Mouse (Mus musculus): ENCODE measurements around the gene Gpi1. TPM values are rescaled to one million over a fixed set of nuclear protein-coding genes. Genes with fewer than 3 reads are reported as not detected.
A peak's percentile ranks its signal among the peaks of the same experiment; 100 is the strongest.
"Not testable (repeated sequence)": the region's sequence is repeated elsewhere in the genome, so short reads cannot be mapped to it uniquely, and the experiment has no call there.

The Gpi1 gene
- total RNA-seq, 2 experiments from 2014 or later = 556 to 561 TPM

DNA sequence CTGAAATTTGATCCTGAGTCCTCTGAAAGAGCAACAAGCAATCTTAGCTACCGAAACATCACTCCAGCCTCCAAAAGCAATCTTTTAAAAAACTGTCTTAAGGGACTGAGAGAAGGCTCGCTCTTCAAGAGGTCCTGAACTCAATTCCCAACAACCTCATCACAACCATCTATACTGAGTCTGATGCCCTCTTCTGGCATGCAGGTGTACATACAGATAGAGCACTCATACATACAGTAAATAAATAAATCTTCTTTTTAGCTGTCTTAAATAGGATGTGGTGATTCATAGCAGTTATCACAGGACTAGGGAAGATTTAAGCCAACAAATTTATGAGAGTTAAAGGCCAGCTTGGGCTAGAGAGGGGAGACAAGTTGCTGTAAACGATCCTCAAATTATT, 34.5 kb downstream of the Gpi1 start:
- DNase-seq = no peak
- intact Hi-C loops (cut with DNase I) = loop anchor here (5.0 kb wide), 1 partner anchor 213 kb away; no protein-coding TSS in a partner anchor

DNA sequence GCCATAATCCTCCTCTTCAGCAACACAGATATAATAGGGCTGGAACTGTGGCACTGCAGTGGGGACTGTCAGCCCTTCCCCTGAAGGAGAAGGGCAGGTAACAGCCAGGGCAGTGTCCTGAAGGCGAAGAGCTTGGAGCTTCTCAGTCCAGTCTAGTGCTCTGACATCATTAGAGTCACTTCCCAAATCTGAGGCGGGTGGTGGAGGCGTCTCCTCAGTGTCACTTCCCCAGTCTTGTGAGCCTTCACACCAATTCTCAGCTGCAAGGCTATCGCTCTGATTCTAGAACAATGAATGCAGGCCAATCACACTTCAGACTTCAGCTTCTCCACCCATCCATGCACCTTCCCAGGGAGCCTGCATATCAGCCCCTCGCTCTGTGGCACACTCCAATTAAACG, 37.3 kb downstream of the Gpi1 start:
- no peak for DNase-seq
- intact Hi-C loops (cut with DNase I) = no loop called here

DNA sequence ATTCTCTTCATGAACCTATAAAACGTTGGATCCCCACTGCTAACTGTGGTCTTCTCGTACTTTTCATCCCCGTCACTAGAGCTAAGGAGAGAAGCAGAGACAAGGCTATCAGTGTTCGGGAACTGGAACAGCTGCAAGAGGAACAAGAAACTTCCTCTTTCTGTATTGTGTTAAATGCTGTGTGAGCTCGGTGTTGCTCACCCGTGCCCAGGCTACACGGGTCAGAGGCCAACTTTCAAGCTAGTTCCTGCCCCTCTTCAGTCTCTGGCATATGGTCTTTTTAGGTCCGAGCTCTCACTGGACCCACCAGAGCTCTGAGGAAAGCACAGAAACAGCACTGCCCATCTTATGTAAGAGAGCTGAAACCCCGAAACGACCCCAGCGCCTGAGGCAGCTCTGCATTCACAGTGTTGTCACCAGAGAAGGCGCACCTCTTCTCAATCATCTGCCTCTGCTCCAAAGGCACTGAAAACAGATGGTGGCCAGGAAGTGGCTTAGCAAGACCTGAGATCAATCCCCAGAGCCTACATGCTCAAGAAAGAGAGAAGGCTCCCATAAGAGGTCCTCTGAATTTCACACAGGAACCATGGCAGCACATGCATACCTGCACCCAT, 40.7 kb downstream of the Gpi1 start:
- DNase-seq = no peak
- intact Hi-C loops (cut with DNase I) = no loop called here

DNA sequence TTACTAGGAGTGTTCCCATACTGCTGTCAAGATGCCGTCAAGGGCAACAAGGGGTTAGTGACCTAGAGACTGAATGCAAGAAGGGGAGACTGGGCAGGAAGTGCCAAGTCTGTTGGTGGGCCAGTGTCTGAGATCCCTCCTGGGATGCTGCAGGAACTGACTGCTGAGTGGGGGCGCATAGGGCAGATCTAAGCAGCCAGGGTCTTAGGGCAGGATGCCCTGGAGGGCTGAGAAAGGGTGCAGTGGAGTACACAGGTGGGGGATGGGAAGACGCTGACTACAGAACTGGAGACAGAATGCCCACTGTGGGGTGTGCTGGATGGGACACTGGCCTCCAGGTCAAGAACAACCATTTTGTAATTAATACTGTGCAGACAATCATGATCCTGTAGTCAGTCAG, 46.3 kb downstream of the Gpi1 start:
- intact Hi-C loops (cut with DNase I) = no loop called here
- no peak for DNase-seq

DNA sequence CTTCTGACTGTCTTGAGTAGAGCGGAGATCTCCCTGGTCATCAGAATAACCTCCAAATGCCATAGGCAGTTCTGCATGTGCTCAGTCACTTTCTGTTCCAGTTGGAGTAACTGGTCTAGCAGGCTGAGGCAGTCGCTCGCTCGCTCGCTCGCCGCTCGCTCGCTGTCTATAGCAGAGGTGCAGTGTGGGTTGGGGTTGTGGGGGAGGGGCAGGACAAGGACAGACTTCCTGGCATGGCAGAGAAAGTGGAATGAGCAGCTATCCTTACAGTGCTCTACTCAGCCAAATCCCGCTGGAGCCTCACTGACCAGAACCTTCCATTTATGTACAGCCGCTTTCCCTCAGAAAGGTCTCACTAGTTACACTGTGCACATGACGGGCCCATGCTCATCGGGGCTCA, 46.8 kb downstream of the Gpi1 start:
- intact Hi-C loops (cut with DNase I) = no loop called here
- no peak for DNase-seq

DNA sequence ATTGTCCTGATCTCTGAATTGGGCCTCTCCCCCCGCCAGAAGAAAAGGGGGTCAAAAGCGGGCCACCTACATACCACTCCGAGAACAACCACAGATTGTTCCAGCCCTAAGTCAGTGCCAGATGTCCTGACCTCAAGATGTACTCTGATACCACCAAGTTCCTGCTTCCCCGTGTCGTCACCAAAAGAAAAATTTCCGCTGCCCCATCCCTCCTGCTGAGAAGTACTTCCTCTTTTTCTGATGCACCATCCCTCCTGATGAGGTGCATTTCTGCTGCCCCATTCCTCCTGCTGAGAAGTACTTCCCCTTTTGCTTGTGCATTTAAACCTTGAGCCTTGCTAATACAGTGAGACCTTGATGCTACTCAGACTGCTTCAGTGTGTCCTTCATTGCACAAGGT, 53.9 kb downstream of the Gpi1 start:
- DNase-seq; intact Hi-C loops (cut with DNase I): not testable (repeated sequence)

DNA sequence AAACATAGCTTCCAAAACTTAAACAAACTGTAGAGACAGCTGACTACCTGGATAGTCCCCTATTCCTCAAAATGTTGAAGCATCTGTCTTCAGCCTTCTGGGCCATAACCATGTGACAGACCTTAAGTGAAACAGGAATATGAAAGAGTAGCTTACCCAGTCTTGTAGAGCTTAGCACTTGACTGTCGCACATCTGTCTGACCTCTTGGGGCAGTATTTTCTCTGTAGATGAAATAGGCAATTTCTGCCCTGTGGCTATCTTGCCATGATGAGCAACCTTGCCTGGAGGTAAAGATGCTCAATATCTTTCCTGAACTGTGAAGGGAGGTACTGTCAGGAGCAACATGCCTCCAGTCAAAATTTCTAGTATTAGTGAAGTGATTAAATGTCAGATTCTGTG, 57.9 kb downstream of the Gpi1 start:
- intact Hi-C loops (cut with DNase I) = no loop called here
- DNase-seq = no peak

DNA sequence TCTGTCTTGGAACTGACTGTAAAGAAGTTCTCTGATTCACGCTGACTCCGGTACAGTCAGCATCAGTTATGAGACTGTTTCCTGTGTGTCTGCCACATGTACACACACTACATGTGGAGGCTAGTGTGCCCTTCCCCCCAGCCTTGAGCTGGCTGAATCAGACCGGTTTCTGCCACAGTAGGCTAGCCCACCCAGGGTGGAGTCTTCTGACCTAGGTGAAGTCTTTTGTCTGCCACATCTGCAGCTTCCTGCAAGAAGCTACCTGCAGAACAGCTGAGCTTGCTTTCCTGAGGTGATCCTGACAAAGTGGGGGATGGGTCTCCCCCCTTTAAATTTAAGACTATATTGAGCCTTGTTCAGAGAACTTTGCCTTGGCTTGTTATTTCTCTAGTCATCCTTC, 60.7 kb downstream of the Gpi1 start, which contains the start of gene Uba2:
TSS of gene Uba2 (minus strand) at position 146 of the 400 bp plus-strand sequence.
- DNase-seq = no peak
- intact Hi-C loops (cut with DNase I) = no loop called here

DNA sequence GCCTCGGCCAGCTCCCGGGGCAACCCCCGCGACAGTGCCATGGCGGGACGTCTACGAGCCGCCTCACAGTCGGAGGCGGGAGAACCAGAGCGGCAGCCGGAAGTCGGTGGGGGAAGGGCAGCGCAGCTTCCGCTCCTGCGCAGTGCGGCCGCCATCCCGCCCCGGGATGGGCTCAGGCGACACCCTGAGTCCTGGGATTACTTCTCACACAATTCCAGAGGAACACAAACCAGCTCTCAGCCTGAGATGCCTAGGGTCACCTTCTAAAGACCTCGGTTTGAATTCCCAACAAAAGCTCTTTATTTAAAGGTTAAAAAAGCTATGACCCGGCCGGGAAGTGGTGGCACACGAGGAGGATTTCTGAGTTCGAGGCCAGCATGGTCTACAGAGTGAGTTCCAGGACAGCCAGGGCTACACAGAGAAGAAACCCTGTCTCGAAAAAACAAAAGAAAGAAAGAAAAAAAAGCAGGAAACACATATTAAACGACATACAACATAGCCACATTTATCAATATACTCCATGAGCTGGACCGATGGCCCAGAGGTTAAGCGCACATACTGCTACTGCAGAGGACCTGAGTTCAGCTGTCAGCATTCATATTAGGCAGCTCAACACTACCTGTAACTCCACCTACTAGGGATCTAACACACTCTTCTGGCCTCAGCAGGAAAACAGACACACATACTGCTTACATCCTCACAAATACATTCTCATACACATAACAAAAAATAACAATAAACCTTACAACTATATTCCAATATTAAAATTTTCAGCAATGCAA, 61.5 kb downstream of the Gpi1 start:
- intact Hi-C loops (cut with DNase I) = no loop called here

DNA sequence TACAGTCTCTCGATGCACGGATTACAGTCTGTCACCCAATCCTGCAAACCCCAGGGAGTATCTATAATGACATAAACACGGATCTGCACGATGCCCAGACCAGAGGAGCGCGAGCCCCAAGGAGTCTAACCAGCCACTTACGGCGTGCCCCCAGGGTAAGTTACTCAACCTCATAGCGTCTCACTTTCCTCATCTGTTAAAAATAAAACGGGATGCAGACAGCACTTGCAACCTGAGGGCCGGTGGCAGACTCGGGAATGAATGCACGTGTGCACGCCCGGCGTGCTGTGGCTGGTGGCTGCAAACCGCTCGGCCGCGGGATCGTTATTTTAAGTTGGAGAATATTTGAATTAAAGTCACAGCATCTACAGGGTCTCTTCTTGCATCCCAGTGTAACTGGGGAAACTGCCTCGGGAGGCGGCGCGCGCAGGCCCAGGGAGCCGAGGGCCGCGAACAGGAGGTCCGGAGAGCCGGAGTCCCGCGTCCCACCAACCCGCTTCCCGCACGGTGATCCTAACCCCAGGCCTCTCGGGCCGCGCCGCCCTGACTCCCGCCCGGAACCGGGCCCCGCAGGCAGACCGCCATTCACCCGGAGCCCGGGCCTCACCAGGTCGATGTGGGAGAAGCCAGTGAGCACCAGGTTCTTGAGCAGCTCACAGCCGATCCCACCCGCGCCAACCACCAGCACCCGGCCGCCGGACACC, 62.2 kb downstream of the Gpi1 start:
- intact Hi-C loops (cut with DNase I) = no loop called here
- no peak for DNase-seq

More for the DNA sequence above, 61.5 kb downstream of the Gpi1 start:
- DNase-seq = peak; percentile 94 to 96

DNA sequence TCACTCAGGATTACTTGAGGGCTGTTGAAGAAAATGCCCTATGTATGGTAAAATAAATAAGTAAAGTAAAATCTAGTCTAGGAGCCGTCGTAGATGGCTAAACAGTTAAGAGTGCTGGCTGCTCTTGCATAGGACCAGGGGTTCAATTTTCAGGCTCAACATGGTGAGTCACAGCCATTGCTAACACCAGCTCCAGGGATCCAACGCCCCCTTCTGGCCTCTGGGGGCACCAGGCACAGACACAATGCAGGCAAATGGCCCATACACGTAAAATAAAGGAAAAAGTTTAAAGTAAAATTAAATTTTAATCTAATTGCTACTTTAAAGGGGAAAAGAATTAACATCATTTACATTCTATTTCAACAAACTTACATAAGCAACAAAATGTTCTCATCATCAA, 63.3 kb downstream of the Gpi1 start:
- DNase-seq = peak in 1 of 2 experiments; percentile 28
- intact Hi-C loops (cut with DNase I) = no loop called here

DNA sequence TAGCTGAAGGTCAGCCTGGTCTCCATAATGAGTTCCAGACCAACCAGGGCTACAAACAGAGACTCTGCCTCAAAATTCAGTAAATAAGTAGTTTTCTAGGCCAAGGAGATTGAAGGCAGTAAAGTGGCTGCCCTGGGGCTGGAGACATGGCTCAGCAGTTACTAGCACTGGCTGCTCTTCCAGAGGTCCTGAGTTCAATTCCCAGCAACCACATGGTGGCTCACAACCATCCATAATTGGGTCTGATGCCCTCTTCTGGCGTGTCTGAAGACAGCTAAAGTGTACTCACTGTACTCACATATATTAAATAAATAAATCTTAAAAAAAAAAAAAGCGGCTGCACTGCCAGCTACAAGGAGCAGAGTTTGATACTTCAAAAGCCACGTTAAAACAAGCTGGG, 64.1 kb downstream of the Gpi1 start:
- intact Hi-C loops (cut with DNase I) = loop anchor here (1.0 kb wide), 1 partner anchor 13 kb away; no protein-coding TSS in a partner anchor
- no peak for DNase-seq

DNA sequence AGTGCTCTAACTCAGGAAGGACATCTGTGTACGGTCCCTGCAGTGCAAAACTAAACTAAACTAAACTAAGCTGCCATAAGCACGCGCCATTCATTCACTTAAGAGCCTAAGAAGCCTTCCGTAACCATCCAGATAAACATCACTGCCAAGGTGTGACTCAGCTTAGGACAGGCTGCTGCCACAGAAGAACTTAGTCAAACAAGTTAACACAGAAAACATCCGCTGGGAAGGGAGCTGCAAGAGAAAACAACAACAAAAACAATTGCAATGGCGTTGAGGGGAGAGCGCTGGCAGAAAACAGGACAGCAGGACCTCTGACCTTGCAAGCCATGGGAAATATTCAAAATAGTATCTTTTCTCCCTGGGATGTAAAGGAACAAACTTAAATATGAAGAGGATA, 65.5 kb downstream of the Gpi1 start:
- no peak for DNase-seq
- intact Hi-C loops (cut with DNase I) = loop anchor here (1.0 kb wide), 1 partner anchor 11 kb away; no protein-coding TSS in a partner anchor

DNA sequence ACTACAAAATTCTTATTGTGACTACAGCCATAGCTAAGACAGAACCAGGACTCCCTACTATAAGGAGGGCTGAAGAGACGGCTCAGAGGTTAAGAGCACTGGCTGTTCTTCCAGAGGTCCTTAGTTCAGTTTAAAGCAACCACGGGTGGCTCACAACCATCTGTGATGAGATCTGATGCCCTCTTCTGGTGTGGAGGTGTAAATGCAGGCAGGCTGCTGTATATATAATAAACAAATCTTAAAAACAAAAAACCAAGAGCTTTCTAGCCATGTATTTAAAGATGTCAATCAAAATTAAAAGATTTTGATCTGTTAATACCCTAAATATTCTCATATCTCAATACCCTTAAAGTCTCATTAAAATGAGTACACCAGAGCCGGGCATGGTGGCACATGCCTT, 71.0 kb downstream of the Gpi1 start:
- intact Hi-C loops (cut with DNase I) = no loop called here

DNA sequence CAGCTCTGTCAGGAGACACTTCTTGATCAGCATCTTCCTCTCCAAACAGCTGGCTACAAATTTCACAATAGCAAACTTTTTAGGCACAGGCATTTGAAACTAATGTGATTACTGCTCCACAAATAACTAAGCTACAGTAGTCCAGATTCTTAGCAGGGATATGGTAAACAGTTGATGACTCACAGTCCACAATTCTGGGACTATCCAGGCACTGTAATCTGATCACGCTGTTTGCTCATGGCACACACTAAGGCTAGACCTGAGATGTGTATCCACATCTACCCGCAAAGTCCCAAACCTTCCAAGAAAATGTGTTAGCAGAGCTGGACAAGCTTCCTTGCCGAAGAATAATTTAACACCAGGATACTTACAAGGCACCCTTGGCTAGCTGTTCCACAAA, 72.1 kb downstream of the Gpi1 start:
- intact Hi-C loops (cut with DNase I) = no loop called here
- DNase-seq = no peak

More for the DNA sequence above, 71.0 kb downstream of the Gpi1 start:
- no peak for DNase-seq

Other genes starting within 250 kb of the Gpi1 start
- gene Scgb2b27, start 216.4 kb downstream of the Gpi1 start, total RNA-seq (2021) = not detected
- not detected for gene Scgb1b27, start 208.9 kb downstream of the Gpi1 start, total RNA-seq (2021)
- not detected for gene Scgb1b30, start 134.9 kb downstream of the Gpi1 start, total RNA-seq (2021)
- gene Wtip, start 97.1 kb downstream of the Gpi1 start, total RNA-seq (2021) = 10 to 100 TPM; 22.5 to 26.0 TPM
- 10 to 100 TPM; 51.0 to 53.5 TPM for gene Uba2, start 60.7 kb downstream of the Gpi1 start, total RNA-seq (2021)
- 10 to 100 TPM; 18.9 to 19.4 TPM for gene Pdcd2l, start 33.7 kb downstream of the Gpi1 start, total RNA-seq (2021)
- not detected for gene Gm6096, start 20.7 kb upstream of the Gpi1 start, total RNA-seq (2021)
- 100 to 1,000 TPM in 1 of 2 experiments, 10 to 100 TPM in 1; 95.5 to 102 TPM for gene 4931406P16Rik, start 83.2 kb upstream of the Gpi1 start, total RNA-seq (2021)
- 100 to 1,000 TPM in 1 of 2 experiments, 10 to 100 TPM in 1; 87.6 to 102 TPM for gene Lsm14a, start 163.0 kb upstream of the Gpi1 start, total RNA-seq (2021)